Mouse (Mus musculus) ES-Bruce4 (cell line): Measurements from ENCODE around the gene Cpa1.

Experiments
- CTCF ChIP-seq: IDR thresholded peaks from one replicate; pipeline ENCODE4 v1.8.1; 2011; ENCODE audit warnings: low read depth, low read length
- EP300 ChIP-seq: IDR thresholded peaks from 2 replicates; pipeline ENCODE4 v1.6.1; 2011; ENCODE audit warnings: low read depth, low read length; ENCODE audit not compliant: insufficient read depth

DNA sequence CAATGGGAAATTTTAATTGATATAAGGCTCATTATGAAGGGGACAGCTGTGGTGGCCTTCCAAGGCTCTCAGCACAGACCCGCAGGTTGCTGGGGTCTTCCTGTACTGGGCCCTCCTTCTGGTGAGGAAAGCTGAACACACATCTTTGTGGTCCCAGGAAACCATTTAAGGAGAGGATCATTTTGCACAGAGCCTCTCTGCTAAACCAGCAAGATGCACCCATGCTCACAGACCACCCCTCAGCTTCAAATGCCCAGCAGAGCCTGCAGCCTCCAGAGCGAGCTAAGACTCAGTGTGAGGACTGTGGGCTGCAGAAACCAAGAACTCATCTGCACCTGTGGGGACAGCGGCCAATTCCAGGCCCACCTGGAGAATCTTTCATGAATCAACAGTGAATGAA is 15.9 kb downstream of the Cpa1 start:
- TF ChIP-seq EP300 (no peak), CTCF (no peak)
